Mouse (Mus musculus): Measurements from ENCODE around the gene Dapp1. TPM values are rescaled to one million over a fixed set of nuclear protein-coding genes. Genes with fewer than 3 reads are reported as not detected.

Dapp1 gene
- polyA plus RNA-seq, 1 experiment = 0.16 TPM

DNA sequence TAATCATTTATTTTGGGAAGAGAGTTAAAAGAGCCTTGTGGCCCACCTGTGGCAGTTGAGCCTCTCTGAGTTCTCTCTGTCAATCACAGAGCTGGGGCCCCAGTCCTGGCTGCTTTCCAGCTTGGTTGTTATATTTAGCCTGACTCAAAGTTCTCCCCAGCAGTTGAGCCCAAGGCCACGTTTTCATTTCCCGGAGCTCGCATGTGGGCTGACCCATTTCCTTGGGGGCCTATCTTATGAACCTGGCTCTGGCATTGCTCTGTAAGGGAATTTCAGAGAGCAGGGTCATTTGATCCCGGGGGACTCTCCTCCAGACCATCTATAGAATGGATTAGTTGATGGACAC, 19.4 kb upstream of the Dapp1 start:
- H3K36me3 ChIP-seq (ENCODE audit: control insufficient read depth, insufficient read depth) = no peaks in the 10 kb centered on the region
- TF ChIP-seq TCF12 (IDR thresholded peaks at IDR 0.05; ENCODE audit: insufficient read depth, poor library complexity, severe bottlenecking) (no peak), TCF3 (IDR thresholded peaks at IDR 0.05; ENCODE audit: insufficient read length, low read depth) (no peak), POLR2AphosphoS2 (IDR thresholded peaks at IDR 0.05; ENCODE audit: insufficient read length, low read depth) (no peak), MYOG (IDR thresholded peaks at IDR 0.05; ENCODE audit: control insufficient read depth in 1 of 3, insufficient read depth in 1 of 3, insufficient read length in 2 of 3, low read depth in 2 of 3) (no peak), SRF (IDR thresholded peaks at IDR 0.05; ENCODE audit: control insufficient read depth, insufficient read length, low read depth) (no peak), POLR2A (IDR thresholded peaks at IDR 0.05; ENCODE audit: insufficient read length, low read depth) (no peak), E2F4 (IDR thresholded peaks at IDR 0.05; ENCODE audit: insufficient read depth) (no peak), MYOD1 (IDR thresholded peaks at IDR 0.05; ENCODE audit: control insufficient read depth in 1 of 3, insufficient read length in 2 of 3, low read depth in 2 of 3) (no peak), MAX (IDR thresholded peaks at IDR 0.05; ENCODE audit: low read depth) (no peak), USF1 (IDR thresholded peaks at IDR 0.05; ENCODE audit: low read depth) (no peak)
- H3K79me2 ChIP-seq (ENCODE audit: control insufficient read depth, insufficient read depth) = no peaks in the 10 kb centered on the region
- H3ac ChIP-seq (ENCODE audit: control insufficient read depth, insufficient read length) = no peak overlapping the region
- no peaks in the 10 kb centered on the region for H3K27me3 ChIP-seq (ENCODE audit: control insufficient read depth, insufficient read depth, insufficient read length)
- H3K4me3 ChIP-seq = no peak overlapping the region
- no peak overlapping the region for H3K4me2 ChIP-seq (ENCODE audit: low read depth)

GRCm38 (mm10) chr3:138000062-138000723, 18.8 kb upstream of the Dapp1 start:
- no peak overlapping the region for H3K4me2 ChIP-seq (ENCODE audit: low read depth)

DNA sequence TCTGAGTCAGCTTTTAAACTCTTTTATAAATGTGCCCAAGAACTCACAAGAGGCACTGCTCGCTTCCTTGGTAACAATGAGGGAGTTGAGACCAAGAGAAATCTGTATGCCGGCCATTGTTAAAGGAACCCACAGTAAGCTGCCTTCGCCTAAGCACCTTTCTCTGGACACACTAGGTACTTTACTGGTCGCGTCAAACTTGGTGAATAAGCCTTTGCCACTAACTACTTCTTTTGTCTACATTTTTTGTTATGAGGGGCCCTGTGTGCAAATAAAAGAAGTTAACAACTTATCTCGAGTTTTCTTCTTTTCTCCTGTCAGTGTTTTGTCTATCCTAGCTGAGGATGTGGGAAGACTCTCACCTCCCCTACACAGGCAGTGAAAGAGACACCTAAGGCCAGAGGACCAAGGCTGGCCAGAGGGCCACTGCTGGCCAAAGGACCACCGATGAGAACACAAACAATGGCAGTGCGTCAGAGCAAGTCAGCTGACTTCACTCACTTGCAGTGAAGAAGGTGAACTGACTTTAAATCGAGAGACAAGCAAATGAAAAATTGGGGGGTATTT, 18.0 kb upstream of the Dapp1 start:
- no peaks in the 10 kb centered on the region for H3K79me2 ChIP-seq (ENCODE audit: control insufficient read depth, insufficient read depth)
- H3ac ChIP-seq (ENCODE audit: control insufficient read depth, insufficient read length) = no peak overlapping the region
- H3K4me3 ChIP-seq = no peak overlapping the region
- H3K4me2 ChIP-seq (ENCODE audit: low read depth) = no peak overlapping the region
- H3K27me3 ChIP-seq (ENCODE audit: control insufficient read depth, insufficient read depth, insufficient read length) = no peaks in the 10 kb centered on the region
- TF ChIP-seq TCF12 (IDR thresholded peaks at IDR 0.05; ENCODE audit: insufficient read depth, poor library complexity, severe bottlenecking) (no peak), CEBPB (IDR thresholded peaks at IDR 0.05; ENCODE audit: insufficient read depth, poor library complexity, severe bottlenecking) (no peak), SRF (IDR thresholded peaks at IDR 0.05; ENCODE audit: control insufficient read depth, insufficient read length, low read depth) (no peak), TCF3 (IDR thresholded peaks at IDR 0.05; ENCODE audit: insufficient read length, low read depth) (no peak), MYOD1 (IDR thresholded peaks at IDR 0.05; ENCODE audit: control insufficient read depth in 1 of 3, insufficient read length in 2 of 3, low read depth in 2 of 3) (no peak), MAX (IDR thresholded peaks at IDR 0.05; ENCODE audit: low read depth) (no peak), POLR2A (IDR thresholded peaks at IDR 0.05; ENCODE audit: insufficient read length, low read depth) (no peak)
- H3K36me3 ChIP-seq (ENCODE audit: control insufficient read depth, insufficient read depth) = no peaks in the 10 kb centered on the region

More at GRCm38 (mm10) chr3:138000062-138000723, 18.8 kb upstream of the Dapp1 start:
- no peak for TF ChIP-seq CEBPB (IDR thresholded peaks at IDR 0.05; ENCODE audit: insufficient read depth, poor library complexity, severe bottlenecking)
- TF ChIP-seq MAX (IDR thresholded peaks at IDR 0.05; ENCODE audit: low read depth) = no peak
- no peak for TF ChIP-seq MYOG (IDR thresholded peaks at IDR 0.05; ENCODE audit: control insufficient read depth in 1 of 3, insufficient read depth in 1 of 3, insufficient read length in 2 of 3, low read depth in 2 of 3)
- no peak for TF ChIP-seq E2F4 (IDR thresholded peaks at IDR 0.05; ENCODE audit: insufficient read depth)
- TF ChIP-seq TCF12 (IDR thresholded peaks at IDR 0.05; ENCODE audit: insufficient read depth, poor library complexity, severe bottlenecking) = no peak
- TF ChIP-seq MYOD1 (IDR thresholded peaks at IDR 0.05; ENCODE audit: control insufficient read depth in 1 of 3, insufficient read length in 2 of 3, low read depth in 2 of 3) = no peak
- TF ChIP-seq SRF (IDR thresholded peaks at IDR 0.05; ENCODE audit: control insufficient read depth, insufficient read length, low read depth) = no peak
- no peak for TF ChIP-seq USF1 (IDR thresholded peaks at IDR 0.05; ENCODE audit: low read depth)
- no peak for TF ChIP-seq TCF3 (IDR thresholded peaks at IDR 0.05; ENCODE audit: insufficient read length, low read depth)
- no peak for TF ChIP-seq POLR2AphosphoS2 (IDR thresholded peaks at IDR 0.05; ENCODE audit: insufficient read length, low read depth)
- TF ChIP-seq REST (IDR thresholded peaks at IDR 0.05; ENCODE audit: insufficient read depth, insufficient read length) = no peak
- no peak for TF ChIP-seq POLR2A (IDR thresholded peaks at IDR 0.05; ENCODE audit: insufficient read length, low read depth)
- H3K79me2 ChIP-seq (ENCODE audit: control insufficient read depth, insufficient read depth) = no peaks in the 10 kb centered on the region
- no peaks in the 10 kb centered on the region for H3K36me3 ChIP-seq (ENCODE audit: control insufficient read depth, insufficient read depth)
- no peaks in the 10 kb centered on the region for H3K27me3 ChIP-seq (ENCODE audit: control insufficient read depth, insufficient read depth, insufficient read length)
- H3ac ChIP-seq (ENCODE audit: control insufficient read depth, insufficient read length) = no peak overlapping the region
- H3K4me3 ChIP-seq = no peak overlapping the region

DNA sequence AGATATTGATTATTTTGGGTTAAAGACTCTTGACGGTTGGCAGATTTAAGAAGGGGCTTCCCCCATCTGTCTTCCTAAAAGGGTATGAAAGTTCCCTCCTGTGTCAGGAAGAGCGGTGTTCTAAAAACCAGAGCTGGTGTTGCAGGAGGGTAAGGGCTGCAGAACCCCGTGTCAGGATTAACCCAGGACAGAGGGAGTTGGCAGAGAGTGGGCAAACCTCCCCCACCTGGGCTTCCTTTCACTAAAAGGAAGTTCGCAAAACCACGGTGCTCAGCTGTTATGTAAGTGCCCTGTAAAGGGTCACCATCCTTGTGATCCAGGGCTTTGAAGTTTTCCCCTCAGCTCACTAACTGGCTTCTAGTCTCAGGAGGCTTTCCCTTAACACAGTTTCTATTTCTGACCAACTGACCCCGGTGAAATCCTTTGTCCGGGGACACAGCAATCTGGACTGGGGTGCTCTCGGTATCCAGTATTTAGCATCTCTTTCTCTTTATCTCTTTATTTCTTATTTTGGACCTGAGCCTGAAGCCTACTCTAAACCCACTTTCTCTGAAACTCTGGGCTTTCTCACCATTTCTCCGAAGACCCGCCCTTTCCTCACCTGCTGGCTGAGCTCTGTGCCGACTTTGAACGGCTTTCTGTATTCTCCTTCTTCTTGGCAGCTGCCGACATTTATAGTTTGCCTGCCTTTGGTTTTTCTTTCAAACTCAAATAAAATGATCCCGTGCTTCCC, 17.3 kb upstream of the Dapp1 start:
- Histone ChIP-seq H3K36me3 (ENCODE audit: control insufficient read depth, insufficient read depth) (no peaks in the 10 kb centered on the region), H3K4me2 (ENCODE audit: low read depth) (no peak overlapping the region), H3K27me3 (ENCODE audit: control insufficient read depth, insufficient read depth, insufficient read length) (no peaks in the 10 kb centered on the region), H3ac (ENCODE audit: control insufficient read depth, insufficient read length) (no peak overlapping the region), H3K4me3 (no peak overlapping the region), H3K79me2 (ENCODE audit: control insufficient read depth, insufficient read depth) (no peaks in the 10 kb centered on the region)
- TF ChIP-seq MAX (IDR thresholded peaks at IDR 0.05; ENCODE audit: low read depth) (no peak), POLR2AphosphoS2 (IDR thresholded peaks at IDR 0.05; ENCODE audit: insufficient read length, low read depth) (no peak), TCF12 (IDR thresholded peaks at IDR 0.05; ENCODE audit: insufficient read depth, poor library complexity, severe bottlenecking) (no peak), CEBPB (IDR thresholded peaks at IDR 0.05; ENCODE audit: insufficient read depth, poor library complexity, severe bottlenecking) (no peak), POLR2A (IDR thresholded peaks at IDR 0.05; ENCODE audit: insufficient read length, low read depth) (no peak), TCF3 (IDR thresholded peaks at IDR 0.05; ENCODE audit: insufficient read length, low read depth) (no peak), E2F4 (IDR thresholded peaks at IDR 0.05; ENCODE audit: insufficient read depth) (no peak), REST (IDR thresholded peaks at IDR 0.05; ENCODE audit: insufficient read depth, insufficient read length) (no peak), USF1 (IDR thresholded peaks at IDR 0.05; ENCODE audit: low read depth) (no peak), MYOD1 (IDR thresholded peaks at IDR 0.05; ENCODE audit: control insufficient read depth in 1 of 3, insufficient read length in 2 of 3, low read depth in 2 of 3) (no peak), SRF (IDR thresholded peaks at IDR 0.05; ENCODE audit: control insufficient read depth, insufficient read length, low read depth) (no peak), MYOG (IDR thresholded peaks at IDR 0.05; ENCODE audit: control insufficient read depth in 1 of 3, insufficient read depth in 1 of 3, insufficient read length in 2 of 3, low read depth in 2 of 3) (no peak)

Measured in myocyte (in vitro differentiated cells).